Mouse (Mus musculus): ENCODE results near the gene Gm7247. TPM values are rescaled to one million over a fixed set of nuclear protein-coding genes. Genes with fewer than 3 reads are reported as not detected.

The Gm7247 gene
- not detected in 2 replicates for polyA plus RNA-seq (2015; fragmentation: Nextera tagmentation; extraction: Ambion mirVana)

DNA sequence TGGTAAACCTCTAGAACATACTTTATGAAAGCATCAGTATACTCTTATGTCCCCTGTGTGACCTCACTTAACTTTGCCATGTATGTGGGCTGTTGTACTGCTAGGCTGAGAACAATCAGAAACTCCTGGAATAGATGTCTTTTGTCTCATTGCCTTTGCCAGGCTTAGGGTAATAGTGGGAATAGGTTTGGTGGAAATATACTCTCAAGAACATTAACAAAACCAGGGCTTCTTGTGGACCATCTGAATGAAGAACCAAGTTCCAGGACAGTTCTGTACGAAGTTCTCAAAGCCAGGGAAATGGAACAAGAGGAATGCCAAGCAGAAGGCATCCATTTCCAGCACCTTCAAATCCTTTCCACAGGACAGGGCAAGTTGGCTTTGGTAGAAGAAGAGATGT, at the start of gene Gm7247:
Gene Gm7247, plus strand, starts transcription at position 301 of the 400 bp plus-strand sequence.
- Histone ChIP-seq H3K36me3 (ENCODE audit: control insufficient read depth, insufficient read depth, low read length) (no peaks in the 10 kb centered on the region), H3K4me2 (replicated peaks; ENCODE audit: low read depth) (no peak within 1 kb of the TSS), H3K4me1 (replicated peaks; ENCODE audit: control insufficient read depth, insufficient read depth) (no peaks in the 10 kb centered on the region), H3K4me3 (ENCODE audit: low read depth, low read length) (no peak within 1 kb of the TSS), H3K27me3 (ENCODE audit: control insufficient read depth, insufficient read depth, low read length) (no peaks in the 10 kb centered on the region; the same call in 1 of the 2 replicates), H3K27ac (replicated peaks) (no peak within 1 kb of the TSS), H3K9me3 (ENCODE audit: control insufficient read depth, low read length) (no peaks in the 10 kb centered on the region), H3K9ac (ENCODE audit: low read length) (no peak within 1 kb of the TSS)
- 74% methylated on average over 1 of the region's 1 CpGs for WGBS
- no peak for TF ChIP-seq EP300 (optimal IDR thresholded peaks at IDR 0.05)
- DNase-seq (ENCODE audit: low spot score): no peak
- no peak for ATAC-seq (ENCODE audit: low FRiP score, low TSS enrichment)

DNA sequence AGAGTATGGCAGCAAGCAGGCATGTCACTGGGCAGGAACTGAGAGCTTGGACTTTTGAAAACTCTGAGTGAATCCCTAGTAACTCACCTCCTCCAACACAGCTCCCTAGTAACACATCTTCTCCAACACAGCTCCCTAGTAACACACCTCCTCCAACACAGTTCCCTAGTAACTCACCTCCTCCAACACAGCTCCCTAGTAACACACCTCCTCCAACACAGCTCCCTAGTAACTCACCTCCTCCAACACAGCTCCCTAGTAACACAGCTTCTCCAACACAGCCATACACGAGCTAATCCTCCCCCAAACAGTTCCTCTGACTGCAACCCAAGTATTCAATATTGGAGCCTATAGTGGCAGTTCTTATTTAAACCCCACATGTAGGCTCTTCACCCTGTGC, 37.6 kb upstream of the Gm7247 start:
- H3K9ac ChIP-seq (ENCODE audit: low read length): no peak overlapping the region
- H3K9me3 ChIP-seq (ENCODE audit: control insufficient read depth, low read length): no peaks in the 10 kb centered on the region
- no peaks in the 10 kb centered on the region for H3K36me3 ChIP-seq (ENCODE audit: control insufficient read depth, insufficient read depth, low read length)
- no peaks in the 10 kb centered on the region for H3K27me3 ChIP-seq (ENCODE audit: control insufficient read depth, insufficient read depth, low read length)
- no peaks in the 10 kb centered on the region for H3K4me1 ChIP-seq (replicated peaks; ENCODE audit: control insufficient read depth, insufficient read depth)
- H3K27ac ChIP-seq (replicated peaks): no peak overlapping the region
- TF ChIP-seq CTCF (IDR thresholded peaks at IDR 0.05; ENCODE audit: low read depth) (no peak), EP300 (optimal IDR thresholded peaks at IDR 0.05) (no peak)
- H3K4me3 ChIP-seq (ENCODE audit: low read depth, low read length): no peak overlapping the region
- H3K4me2 ChIP-seq (replicated peaks; ENCODE audit: low read depth): no peak overlapping the region
- DNase-seq (ENCODE audit: low spot score): no peak
- 42% methylated on average over 1 of the region's 1 CpGs for WGBS
- ATAC-seq (ENCODE audit: low FRiP score, low TSS enrichment): no peak

DNA sequence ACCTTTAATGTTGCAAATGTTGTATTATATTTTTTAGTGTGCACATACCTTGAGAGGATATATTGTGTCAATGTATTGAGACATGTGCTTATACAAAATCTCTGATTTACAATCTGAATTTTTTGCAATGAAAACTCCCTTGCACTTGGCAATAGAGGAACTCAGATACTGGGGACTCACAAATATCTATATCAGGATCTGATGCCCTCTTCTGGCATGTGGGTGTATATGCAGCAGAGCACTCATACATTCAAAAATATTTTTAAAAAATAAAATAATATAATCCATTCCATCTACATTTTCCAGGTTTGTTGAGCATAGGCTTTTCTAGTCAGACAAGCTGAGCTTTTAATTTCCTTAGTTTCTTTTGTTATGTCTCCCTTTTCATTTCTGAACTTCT, 15.5 kb upstream of the Gm7247 start:
- DNase-seq (ENCODE audit: low spot score): no peak
- Histone ChIP-seq H3K27ac (replicated peaks) (no peak overlapping the region), H3K36me3 (ENCODE audit: control insufficient read depth, insufficient read depth, low read length) (no peaks in the 10 kb centered on the region), H3K4me2 (replicated peaks; ENCODE audit: low read depth) (no peak overlapping the region), H3K9ac (ENCODE audit: low read length) (no peak overlapping the region), H3K27me3 (ENCODE audit: control insufficient read depth, insufficient read depth, low read length) (no peaks in the 10 kb centered on the region), H3K4me1 (replicated peaks; ENCODE audit: control insufficient read depth, insufficient read depth) (no peaks in the 10 kb centered on the region), H3K4me3 (ENCODE audit: low read depth, low read length) (no peak overlapping the region), H3K9me3 (ENCODE audit: control insufficient read depth, low read length) (no peaks in the 10 kb centered on the region)
- no peak for ATAC-seq (ENCODE audit: low FRiP score, low TSS enrichment)
- TF ChIP-seq EP300 (optimal IDR thresholded peaks at IDR 0.05) (no peak), CTCF (IDR thresholded peaks at IDR 0.05; ENCODE audit: low read depth) (peak; percentile 41)

DNA sequence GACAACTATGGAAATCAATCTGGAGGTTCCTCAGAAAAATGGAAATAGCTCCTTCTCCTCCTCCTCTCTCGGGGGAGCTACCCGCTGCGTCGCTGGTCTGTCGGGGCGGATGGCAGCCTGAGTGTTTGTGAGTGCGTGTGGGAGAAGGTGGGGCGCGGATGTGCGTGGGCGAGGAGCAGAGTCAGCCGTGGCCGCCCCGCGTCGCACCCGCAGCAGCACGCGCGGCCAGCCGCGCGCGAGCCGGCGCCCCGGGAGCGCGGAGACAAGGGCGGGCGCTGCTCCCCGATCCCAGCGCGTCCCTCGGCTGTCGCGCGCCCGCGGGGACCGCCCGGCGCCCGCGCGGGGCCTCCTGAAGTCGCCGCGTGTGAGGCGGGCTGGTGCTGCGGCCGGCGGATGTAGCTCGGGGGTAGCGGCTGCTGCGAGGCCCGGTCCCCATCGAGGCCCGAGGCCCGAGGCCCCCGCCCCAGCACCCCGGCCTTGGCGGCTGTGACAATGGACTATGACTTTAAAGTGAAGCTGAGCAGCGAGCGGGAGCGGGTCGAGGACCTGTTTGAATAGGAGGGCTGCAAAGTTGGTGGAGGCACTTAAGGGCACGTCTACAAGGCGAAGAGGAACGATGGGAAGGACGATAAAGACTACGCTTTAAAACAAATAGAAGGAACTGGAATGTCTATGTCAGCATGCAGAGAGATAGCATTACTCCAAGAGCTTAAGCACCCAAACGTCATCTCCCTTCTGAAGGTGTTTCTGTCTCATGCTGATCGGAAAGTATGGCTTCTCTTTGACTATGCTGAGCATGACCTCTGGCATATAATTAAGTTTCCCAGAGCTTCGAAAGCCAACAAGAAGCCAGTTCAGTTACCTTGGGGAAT, 3.2 kb upstream of the Gm7247 start:
- no peak overlapping the region for H3K27ac ChIP-seq (replicated peaks)
- no peaks in the 10 kb centered on the region for H3K9me3 ChIP-seq (ENCODE audit: control insufficient read depth, low read length)
- peak overlapping the region; percentile 45 for H3K9ac ChIP-seq (ENCODE audit: low read length)
- ATAC-seq (ENCODE audit: low FRiP score, low TSS enrichment) (peak; percentile 42; the same call in 1 of the 2 replicates), DNase-seq (ENCODE audit: low spot score) (peak; percentile 21)
- H3K4me2 ChIP-seq (replicated peaks; ENCODE audit: low read depth): peak overlapping the region; percentile 70
- H3K27me3 ChIP-seq (ENCODE audit: control insufficient read depth, insufficient read depth, low read length): no peaks in the 10 kb centered on the region; the same call in 1 of the 2 replicates
- H3K36me3 ChIP-seq (ENCODE audit: control insufficient read depth, insufficient read depth, low read length): no peaks in the 10 kb centered on the region
- H3K4me1 ChIP-seq (replicated peaks; ENCODE audit: control insufficient read depth, insufficient read depth): no peaks in the 10 kb centered on the region
- 5% methylated on average over 61 of the region's 75 CpGs for WGBS
- peak overlapping the region; percentile 40 for H3K4me3 ChIP-seq (ENCODE audit: low read depth, low read length)
- TF ChIP-seq CTCF (IDR thresholded peaks at IDR 0.05; ENCODE audit: low read depth) (no peak), EP300 (optimal IDR thresholded peaks at IDR 0.05) (no peak)

DNA sequence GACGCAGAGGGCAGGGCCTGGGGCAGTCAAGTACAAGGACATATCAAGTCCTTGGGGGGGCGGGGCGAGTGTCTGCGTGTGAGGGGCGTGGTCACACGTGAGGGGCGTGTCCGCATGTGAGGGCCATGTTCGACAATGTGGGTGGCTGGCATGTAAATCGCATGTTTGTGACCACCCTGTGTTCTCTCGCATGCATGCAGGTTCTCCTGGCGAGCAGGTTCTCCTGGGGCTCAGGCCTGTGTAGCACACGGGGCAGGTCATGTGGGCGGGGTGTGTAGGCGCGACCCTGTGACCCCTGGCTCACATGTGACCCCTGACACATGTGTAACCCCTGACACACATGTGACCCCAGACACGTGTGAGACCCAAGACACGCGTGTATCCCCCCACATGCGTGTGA, 21.2 kb downstream of the Gm7247 start:
- WGBS: 94% methylated on average over 20 of the region's 20 CpGs
- H3K9ac ChIP-seq (ENCODE audit: low read length): no peak overlapping the region
- 0 out of 2 replicates have a peak, but pooled peaks have one; percentile 24 for ATAC-seq (ENCODE audit: low FRiP score, low TSS enrichment)

DNA sequence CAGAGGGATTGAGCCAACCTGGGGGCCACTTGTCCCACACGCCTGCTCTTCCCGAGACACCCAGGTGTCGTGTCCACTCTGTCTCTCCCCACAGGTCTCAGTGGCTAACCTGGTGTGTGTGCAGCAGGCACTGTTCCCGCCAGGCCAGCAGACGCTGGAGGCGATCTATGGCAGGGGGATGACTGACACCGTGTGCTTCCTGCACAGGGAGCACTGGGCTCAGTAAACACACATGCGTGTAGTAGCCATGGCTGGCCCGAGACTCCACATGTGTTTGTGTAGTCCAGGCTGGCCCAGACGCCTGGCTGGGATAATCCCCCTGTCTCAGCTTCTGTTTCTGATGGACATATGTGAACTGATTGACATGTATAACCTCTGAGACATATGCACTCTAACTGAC, 22.8 kb downstream of the Gm7247 start:
- Histone ChIP-seq H3K27me3 (ENCODE audit: control insufficient read depth, insufficient read depth, low read length) (no peaks in the 10 kb centered on the region), H3K4me1 (replicated peaks; ENCODE audit: control insufficient read depth, insufficient read depth) (no peaks in the 10 kb centered on the region), H3K4me3 (ENCODE audit: low read depth, low read length) (no peak overlapping the region), H3K36me3 (ENCODE audit: control insufficient read depth, insufficient read depth, low read length) (no peaks in the 10 kb centered on the region), H3K9me3 (ENCODE audit: control insufficient read depth, low read length) (no peaks in the 10 kb centered on the region), H3K27ac (replicated peaks) (no peak overlapping the region), H3K9ac (ENCODE audit: low read length) (no peak overlapping the region), H3K4me2 (replicated peaks; ENCODE audit: low read depth) (no peak overlapping the region)
- DNase-seq (ENCODE audit: low spot score): no peak
- ATAC-seq (ENCODE audit: low FRiP score, low TSS enrichment): no peak
- WGBS: 95% methylated on average over 10 of the region's 10 CpGs
- TF ChIP-seq EP300 (optimal IDR thresholded peaks at IDR 0.05) (no peak), CTCF (IDR thresholded peaks at IDR 0.05; ENCODE audit: low read depth) (no peak)

More for the DNA sequence above, 21.2 kb downstream of the Gm7247 start:
- no peak overlapping the region for H3K27ac ChIP-seq (replicated peaks)
- no peaks in the 10 kb centered on the region for H3K4me1 ChIP-seq (replicated peaks; ENCODE audit: control insufficient read depth, insufficient read depth)
- H3K4me2 ChIP-seq (replicated peaks; ENCODE audit: low read depth): no peak overlapping the region
- no peaks in the 10 kb centered on the region for H3K36me3 ChIP-seq (ENCODE audit: control insufficient read depth, insufficient read depth, low read length)
- H3K4me3 ChIP-seq (ENCODE audit: low read depth, low read length): no peak overlapping the region
- DNase-seq (ENCODE audit: low spot score): no peak
- TF ChIP-seq CTCF (IDR thresholded peaks at IDR 0.05; ENCODE audit: low read depth) (no peak), EP300 (optimal IDR thresholded peaks at IDR 0.05) (no peak)
- H3K27me3 ChIP-seq (ENCODE audit: control insufficient read depth, insufficient read depth, low read length): no peaks in the 10 kb centered on the region
- no peaks in the 10 kb centered on the region for H3K9me3 ChIP-seq (ENCODE audit: control insufficient read depth, low read length)

Measured in stomach, postnatal 0 days (tissue).